Mouse (Mus musculus) hindbrain, embryonic 16.5 days (tissue): ENCODE measurements at regions not wholly inside any gene's neighbourhood (a gene's known extent, or its start where the extent isn't known, plus 50 kb on each side); places are given as distances from the start of the nearest gene placed in this dataset.

Experiments
- ATAC-seq: fragments of 200-750 bp; cut with Nextera tagmentation; 2 replicates; pipeline ENCODE4 v1.8.0; 2017; ENCODE audit warnings: moderate TSS enrichment, moderate library complexity
- H3K27ac ChIP-seq: fragments of 300-500 bp; sonication (generic); 2 replicates; pipeline ENCODE4 v1.5.1; 2014; ENCODE audit warnings: low read depth, mild to moderate bottlenecking, control low read depth, low read length, moderate library complexity
- H3K27me3 ChIP-seq: fragments of 300-500 bp; sonication (generic); replicated peaks from 2 replicates; pipeline ENCODE4 v1.6.1; 2014; ENCODE audit warnings: low read length; ENCODE audit not compliant: control insufficient read depth, insufficient read depth
- H3K36me3 ChIP-seq: fragments of 300-500 bp; sonication (generic); 2 replicates; pipeline ENCODE4 v1.6.1; 2014; ENCODE audit warnings: mild to moderate bottlenecking, low read length, moderate library complexity, mixed read lengths; ENCODE audit not compliant: control insufficient read depth, insufficient read depth
- H3K4me1 ChIP-seq: fragments of 300-500 bp; sonication (generic); 2 replicates; pipeline ENCODE4 v1.6.1; 2014; ENCODE audit warnings: low read depth, low read length; ENCODE audit not compliant: control insufficient read depth, insufficient read depth
- H3K4me2 ChIP-seq: fragments of 300-500 bp; sonication (generic); 2 replicates; pipeline ENCODE4 v1.6.1; 2014; ENCODE audit warnings: mild to moderate bottlenecking, low read length, control low read depth, moderate library complexity
- H3K4me3 ChIP-seq: fragments of 300-500 bp; sonication (generic); 2 replicates; pipeline ENCODE4 v1.5.1; 2014; ENCODE audit warnings: mild to moderate bottlenecking, low read length, control low read depth, moderate library complexity
- H3K9ac ChIP-seq: fragments of 300-500 bp; sonication (generic); 2 replicates; pipeline ENCODE4 v1.6.1; 2014; ENCODE audit warnings: low read depth, mild to moderate bottlenecking, control low read depth, low read length, moderate library complexity
- H3K9me3 ChIP-seq: fragments of 300-500 bp; sonication (generic); 2 replicates; pipeline ENCODE4 v1.6.1; 2014; ENCODE audit warnings: mild to moderate bottlenecking, low read length, moderate library complexity; ENCODE audit not compliant: control insufficient read depth
- WGBS: fragments of 180-500 bp; shearing (Covaris S2); extraction: QIAGEN DNeasy Blood & Tissue Kit; methylation state at CpG from one replicate; pipeline ENCODE4 v1.1.7; 2014; 5-methylcytosine and 5-hydroxymethylcytosine counted together

GRCm38 (mm10) chr11:71591014-71591413, 158.7 kb upstream of the Wscd1 start:
- Histone ChIP-seq H3K9me3 (no peaks in the 10 kb centered on the region), H3K27ac (no peak overlapping the region), H3K4me3 (no peak overlapping the region), H3K4me2 (no peak overlapping the region), H3K27me3 (no peaks in the 10 kb centered on the region), H3K36me3 (no peaks in the 10 kb centered on the region), H3K9ac (no peak overlapping the region), H3K4me1 (no peaks in the 10 kb centered on the region)
- ATAC-seq: no peak
- 89% methylated on average over 6 of the region's 6 CpGs for WGBS

GRCm38 (mm10) chr11:71594250-71594847, 155.4 kb upstream of the Wscd1 start:
- no peak for ATAC-seq
- H3K4me2 ChIP-seq: no peak overlapping the region
- WGBS: 55% methylated on average over 6 of the region's 6 CpGs
- H3K4me1 ChIP-seq: no peaks in the 10 kb centered on the region
- H3K9ac ChIP-seq: no peak overlapping the region
- H3K9me3 ChIP-seq: no peaks in the 10 kb centered on the region
- no peaks in the 10 kb centered on the region for H3K27me3 ChIP-seq
- no peak overlapping the region for H3K27ac ChIP-seq
- no peak overlapping the region for H3K4me3 ChIP-seq
- no peaks in the 10 kb centered on the region for H3K36me3 ChIP-seq

- Histone ChIP-seq H3K27ac (no peak overlapping the region), H3K36me3 (no peaks in the 10 kb centered on the region), H3K4me2 (no peak overlapping the region), H3K9ac (no peak overlapping the region), H3K4me3 (no peak overlapping the region), H3K27me3 (no peaks in the 10 kb centered on the region), H3K9me3 (no peaks in the 10 kb centered on the region), H3K4me1 (no peaks in the 10 kb centered on the region; the same call in 1 of the 2 replicates)
- WGBS: 93% methylated on average over 1 of the region's 1 CpGs
- ATAC-seq: no peak
Observed at GRCm38 (mm10) chr11:71597709-71598108, 152.0 kb upstream of the Wscd1 start.

GRCm38 (mm10) chr11:71610782-71611181, 138.9 kb upstream of the Wscd1 start:
- peak; percentile 74; the same call in 1 of the 2 replicates for ATAC-seq
- no peaks in the 10 kb centered on the region for H3K27me3 ChIP-seq
- no peaks in the 10 kb centered on the region for H3K9me3 ChIP-seq
- no peaks in the 10 kb centered on the region; the same call in 1 of the 2 replicates for H3K4me1 ChIP-seq
- no peak overlapping the region for H3K4me2 ChIP-seq
- no peak overlapping the region for H3K9ac ChIP-seq
- no peak overlapping the region for H3K27ac ChIP-seq
- H3K36me3 ChIP-seq: no peaks in the 10 kb centered on the region
- 40% methylated on average over 9 of the region's 9 CpGs for WGBS
- no peak overlapping the region for H3K4me3 ChIP-seq

GRCm38 (mm10) chr11:71615526-71615925, 134.2 kb upstream of the Wscd1 start:
- Histone ChIP-seq H3K9ac (no peak overlapping the region), H3K4me1 (no peaks in the 10 kb centered on the region; the same call in 1 of the 2 replicates), H3K36me3 (no peaks in the 10 kb centered on the region), H3K4me2 (no peak overlapping the region), H3K27ac (no peak overlapping the region), H3K4me3 (no peak overlapping the region), H3K27me3 (no peaks in the 10 kb centered on the region), H3K9me3 (no peaks in the 10 kb centered on the region)
- no peak for ATAC-seq
- 86% methylated on average over 5 of the region's 5 CpGs for WGBS

GRCm38 (mm10) chr11:71625501-71626191, 124.1 kb upstream of the Wscd1 start:
- WGBS: 59% methylated on average over 5 of the region's 5 CpGs
- Histone ChIP-seq H3K27me3 (no peaks in the 10 kb centered on the region), H3K4me2 (no peak overlapping the region)

GRCm38 (mm10) chr11:71636111-71636510, 113.6 kb upstream of the Wscd1 start:
- H3K27ac ChIP-seq: no peak overlapping the region
- no peak overlapping the region for H3K4me3 ChIP-seq
- ATAC-seq: no peak
- H3K4me1 ChIP-seq: peaks cover 3% of the 10 kb centered on the region; the same call in 1 of the 2 replicates
- WGBS: 83% methylated on average over 1 of the region's 1 CpGs
- H3K9me3 ChIP-seq: no peaks in the 10 kb centered on the region
- H3K4me2 ChIP-seq: no peak overlapping the region
- no peaks in the 10 kb centered on the region for H3K36me3 ChIP-seq
- no peak overlapping the region for H3K9ac ChIP-seq
- H3K27me3 ChIP-seq: no peaks in the 10 kb centered on the region

More at GRCm38 (mm10) chr11:71625501-71626191, 124.1 kb upstream of the Wscd1 start:
- no peak overlapping the region for H3K27ac ChIP-seq
- no peak overlapping the region for H3K9ac ChIP-seq
- H3K9me3 ChIP-seq: no peaks in the 10 kb centered on the region
- H3K36me3 ChIP-seq: no peaks in the 10 kb centered on the region
- ATAC-seq: no peak
- no peak overlapping the region for H3K4me3 ChIP-seq
- H3K4me1 ChIP-seq: no peaks in the 10 kb centered on the region

- Histone ChIP-seq H3K27ac (no peak overlapping the region), H3K4me1 (peaks cover 3% of the 10 kb centered on the region; the same call in 1 of the 2 replicates), H3K9ac (no peak overlapping the region), H3K9me3 (no peaks in the 10 kb centered on the region), H3K36me3 (no peaks in the 10 kb centered on the region), H3K27me3 (no peaks in the 10 kb centered on the region), H3K4me2 (no peak overlapping the region), H3K4me3 (no peak overlapping the region)
- WGBS: 24% methylated on average over 5 of the region's 5 CpGs
- peak; percentile 72; the same call in 1 of the 2 replicates for ATAC-seq
Observed at GRCm38 (mm10) chr11:71636785-71637184, 112.9 kb upstream of the Wscd1 start.

GRCm38 (mm10) chr11:71642886-71643285, 106.8 kb upstream of the Wscd1 start:
- Histone ChIP-seq H3K36me3 (no peaks in the 10 kb centered on the region), H3K27ac (no peak overlapping the region), H3K4me2 (no peak overlapping the region), H3K4me3 (no peak overlapping the region), H3K9ac (no peak overlapping the region), H3K4me1 (no peaks in the 10 kb centered on the region; the same call in 1 of the 2 replicates), H3K27me3 (no peaks in the 10 kb centered on the region), H3K9me3 (no peaks in the 10 kb centered on the region)
- no peak for ATAC-seq
- WGBS: 58% methylated on average over 5 of the region's 5 CpGs
